Mouse (Mus musculus): ENCODE data around the gene Nudt16.

Gene Nudt16

GRCm38 (mm10) chr9:105131253-105132001 lies at the start of gene Nudt16:
Gene Nudt16 (minus strand): TSS chr9:105131824.
- peak; percentile 86 to 91 for DNase-seq (ENCODE audit: low spot score in 2 of 2)

DNA sequence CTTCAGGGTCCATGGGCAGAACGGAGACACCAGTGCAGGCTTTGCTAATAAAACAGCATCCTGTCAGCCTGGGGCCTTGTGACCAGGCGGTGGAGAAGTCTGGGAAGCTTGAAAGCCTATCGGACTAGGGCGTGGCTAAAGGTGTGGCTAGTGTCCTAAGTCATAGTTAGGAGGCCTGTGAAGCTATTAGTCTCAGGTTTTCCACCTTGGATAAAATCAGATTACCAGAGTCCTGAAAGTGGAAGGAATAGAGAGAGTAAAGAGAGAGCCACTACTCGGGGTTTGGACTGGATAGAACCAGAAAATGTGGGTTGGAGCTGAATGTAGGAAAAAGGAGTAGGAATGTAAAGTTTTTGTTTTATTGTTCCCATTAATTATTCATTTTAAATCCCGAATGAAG lies 13.4 kb upstream of the Nudt16 start, which contains the start of gene 1700080E11Rik:
Gene 1700080E11Rik, minus strand, starts transcription at position 101 of the 400 bp plus-strand sequence.
- no peak for DNase-seq (ENCODE audit: low spot score in 2 of 2)

- DNase-seq (ENCODE audit: low spot score in 2 of 2): peak in 1 of 2 experiments; percentile 51
Observed at GRCm38 (mm10) chr9:105139204-105139603, 7.6 kb upstream of the Nudt16 start.

GRCm38 (mm10) chr9:105136404-105136803 lies 4.8 kb upstream of the Nudt16 start:
- DNase-seq (ENCODE audit: low spot score in 2 of 2): peak in 1 of 2 experiments; percentile 29

DNA sequence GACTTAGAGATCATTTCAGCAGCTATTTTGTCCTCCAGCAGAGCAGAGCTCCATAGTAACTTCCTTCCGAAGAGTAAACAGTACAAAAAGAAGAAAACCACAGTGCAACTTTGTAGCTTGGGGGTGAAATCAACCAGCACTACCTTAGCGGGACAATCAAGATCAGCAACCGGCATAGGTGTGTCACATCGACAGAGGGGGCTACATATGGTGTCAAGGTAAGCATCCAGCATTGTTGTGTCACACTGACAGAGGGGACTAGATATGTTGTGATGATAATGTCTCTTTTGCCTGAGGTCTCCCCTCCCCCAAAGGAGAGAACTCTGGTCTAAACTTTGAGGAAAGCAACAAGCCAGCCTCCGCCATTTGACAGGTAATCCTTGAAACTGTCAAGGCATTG lies 2.9 kb upstream of the Nudt16 start:
- DNase-seq (ENCODE audit: low spot score in 2 of 2): peak in 1 of 2 experiments; percentile 38

DNA sequence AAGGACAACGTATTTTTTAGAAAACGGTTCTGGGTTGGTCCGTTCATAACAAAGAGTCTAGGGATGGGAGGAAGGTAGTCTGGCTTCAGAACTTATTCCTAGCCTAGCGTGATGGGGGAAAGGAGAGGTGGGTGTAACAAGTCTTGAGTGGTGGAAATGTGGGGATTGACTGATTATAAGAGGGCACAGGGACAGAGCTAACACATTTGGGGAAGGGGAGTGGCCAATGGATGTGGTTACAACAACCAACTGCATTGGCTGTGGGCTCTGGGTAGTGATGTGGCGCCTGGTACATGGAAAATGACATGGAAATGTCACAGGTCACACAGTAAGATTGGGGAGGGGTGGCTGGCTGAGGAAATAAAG lies 361 bp upstream of the Nudt16 start:
- no peak for DNase-seq (ENCODE audit: low spot score in 2 of 2)

GRCm38 (mm10) chr9:105130331-105130730 lies 1.3 kb downstream of the Nudt16 start:
- DNase-seq (ENCODE audit: low spot score in 2 of 2): peak in 1 of 2 experiments; percentile 51

GRCm38 (mm10) chr9:105125206-105125605 lies 6.4 kb downstream of the Nudt16 start:
- DNase-seq (ENCODE audit: low spot score in 2 of 2): peak in 1 of 2 experiments; percentile 52

DNA sequence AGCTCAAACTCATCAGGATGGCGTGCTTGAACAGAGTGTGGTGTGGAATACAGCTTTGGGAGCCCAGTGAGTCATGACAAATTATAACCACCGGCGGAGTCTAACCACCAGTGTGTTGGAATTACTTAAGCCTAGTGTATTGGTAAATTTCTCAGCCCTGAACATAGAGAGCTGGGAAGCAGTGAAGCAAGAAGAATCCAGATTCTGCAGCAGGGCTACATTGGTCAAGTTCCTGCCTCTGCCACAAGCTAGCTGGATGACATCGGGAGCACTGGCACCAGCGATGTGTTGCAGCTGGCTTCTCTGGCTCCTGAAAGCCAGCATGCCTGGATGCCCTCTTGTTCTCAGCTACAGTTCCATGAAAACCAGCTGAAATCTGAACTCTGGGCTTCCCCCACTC lies 27.7 kb downstream of the Nudt16 start:
- DNase-seq (ENCODE audit: low spot score in 2 of 2): no peak

DNA sequence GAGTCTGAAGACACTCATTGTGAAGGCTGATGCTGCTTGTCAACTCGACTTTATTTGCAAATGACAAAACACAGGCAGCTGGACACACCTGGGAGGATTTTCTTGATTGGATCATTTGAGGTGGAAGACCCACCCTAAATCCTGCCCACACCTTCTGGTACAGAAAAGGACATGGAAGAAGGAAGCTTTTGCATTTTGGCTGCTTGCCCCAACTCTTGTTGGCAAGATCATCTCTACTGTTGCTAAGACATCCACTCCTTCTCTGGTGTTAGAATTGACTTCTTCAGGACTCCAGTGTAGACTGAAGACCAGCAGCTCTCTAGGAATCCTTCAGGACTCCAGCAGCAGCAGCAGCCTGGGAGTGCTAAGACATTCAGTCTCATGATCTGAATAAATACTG lies 29.7 kb downstream of the Nudt16 start:
- DNase-seq (ENCODE audit: low spot score in 2 of 2): no peak

- no peak for DNase-seq (ENCODE audit: low spot score in 2 of 2)
Observed at GRCm38 (mm10) chr9:105100807-105101570, 30.6 kb downstream of the Nudt16 start.

- no peak for DNase-seq (ENCODE audit: low spot score in 2 of 2)
Observed at GRCm38 (mm10) chr9:105080246-105080645, 51.4 kb downstream of the Nudt16 start.
